Mouse (Mus musculus): ENCODE measurements around the gene Mon1b. TPM values are rescaled to one million over a fixed set of nuclear protein-coding genes. Genes with fewer than 3 reads are reported as not detected.

Mon1b gene
- polyA plus RNA-seq, 1 experiment, result 7.0 TPM

DNA sequence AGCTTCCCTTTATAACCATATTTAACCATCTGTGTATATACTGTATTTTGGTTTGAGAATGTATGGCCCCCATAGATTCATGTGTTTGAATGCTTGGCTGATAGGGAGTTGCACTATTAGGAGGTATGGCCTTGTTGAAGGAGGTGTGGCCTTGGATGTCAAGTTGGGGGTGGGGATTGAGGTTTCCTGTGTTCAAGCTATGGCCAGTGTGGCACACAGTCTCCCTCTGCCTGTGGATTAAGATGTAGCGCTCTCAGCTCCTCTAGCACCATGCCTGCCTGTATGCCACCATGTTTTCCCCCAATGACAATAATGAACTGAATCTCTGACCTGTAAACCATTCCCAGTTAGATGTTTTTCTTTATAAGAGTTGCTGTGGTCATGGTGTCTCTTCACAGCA, 24.7 kb downstream of the Mon1b start:
- no peaks in the 10 kb centered on the region for H3K4me1 ChIP-seq (ENCODE audit: control insufficient read depth, insufficient read depth, low read length)
- DNase-seq, result no peak
- WGBS, result 93% methylated on average over 1 of the region's 1 CpGs
- TF ChIP-seq POLR2A (IDR thresholded peaks at IDR 0.05; ENCODE audit: low read depth, low read length) (no peak), CTCF (conservative IDR thresholded peaks at IDR 0.05; ENCODE audit: insufficient read depth, insufficient read length, low read depth, low read length) (no peak)
- no peaks in the 10 kb centered on the region for H3K27me3 ChIP-seq (replicated peaks; ENCODE audit: control insufficient read depth, insufficient read depth, low read length)
- H3K27ac ChIP-seq (ENCODE audit: insufficient read depth, low read depth, low read length), result no peak overlapping the region
- H3K36me3 ChIP-seq (ENCODE audit: control insufficient read depth, insufficient read depth, low read length), result no peaks in the 10 kb centered on the region
- H3K4me3 ChIP-seq (ENCODE audit: insufficient read depth, low read depth, low read length), result no peak overlapping the region

DNA sequence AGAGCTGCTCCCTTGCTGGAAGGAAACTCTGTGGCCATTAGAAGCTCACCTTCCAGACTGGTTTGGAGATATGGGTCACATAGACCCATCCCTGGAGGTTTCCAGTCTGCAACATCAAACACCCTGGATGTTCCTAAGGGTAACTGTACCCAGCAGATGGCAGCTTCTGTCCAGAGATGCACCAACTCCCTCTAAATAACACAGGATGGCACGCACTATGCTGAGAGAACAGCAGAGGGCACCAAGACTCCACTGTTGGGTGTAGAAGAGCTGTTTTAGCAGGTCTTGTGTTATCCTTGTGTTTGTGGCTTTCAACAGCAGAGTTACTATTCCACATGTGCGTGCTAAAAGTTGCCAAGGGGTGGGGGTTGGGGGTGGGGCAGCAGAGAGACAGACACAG, 29.2 kb downstream of the Mon1b start:
- H3K27me3 ChIP-seq (replicated peaks; ENCODE audit: control insufficient read depth, insufficient read depth, low read length), result no peaks in the 10 kb centered on the region
- no peak overlapping the region for H3K4me3 ChIP-seq (ENCODE audit: insufficient read depth, low read depth, low read length)
- TF ChIP-seq CTCF (conservative IDR thresholded peaks at IDR 0.05; ENCODE audit: insufficient read depth, insufficient read length, low read depth, low read length) (peak; percentile 94), POLR2A (IDR thresholded peaks at IDR 0.05; ENCODE audit: low read depth, low read length) (no peak)
- no peaks in the 10 kb centered on the region for H3K4me1 ChIP-seq (ENCODE audit: control insufficient read depth, insufficient read depth, low read length)
- WGBS, result 6% methylated on average over 2 of the region's 2 CpGs
- H3K36me3 ChIP-seq (ENCODE audit: control insufficient read depth, insufficient read depth, low read length), result no peaks in the 10 kb centered on the region
- DNase-seq, result peak; percentile 83
- no peak overlapping the region for H3K27ac ChIP-seq (ENCODE audit: insufficient read depth, low read depth, low read length)

DNA sequence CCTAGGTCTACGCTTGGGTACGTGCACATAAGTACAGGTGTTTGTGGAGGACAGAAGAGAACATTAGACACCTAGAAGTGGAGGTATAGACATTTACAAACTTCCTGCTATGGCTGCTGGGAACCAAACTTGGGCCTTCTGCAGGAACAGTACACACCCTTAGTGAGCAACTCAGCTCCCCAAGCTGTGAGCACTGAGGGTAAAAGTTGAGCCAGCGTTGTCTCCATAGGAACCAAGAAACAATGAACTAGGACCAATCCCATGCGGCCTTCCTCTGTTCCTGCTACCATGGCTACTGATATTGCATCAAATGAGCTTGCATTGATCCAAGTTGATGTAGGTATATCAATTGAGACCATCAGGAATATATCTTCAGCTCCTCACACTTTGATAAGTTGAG, 29.6 kb downstream of the Mon1b start:
- no peak for TF ChIP-seq POLR2A (IDR thresholded peaks at IDR 0.05; ENCODE audit: low read depth, low read length)
- no peak for TF ChIP-seq CTCF (conservative IDR thresholded peaks at IDR 0.05; ENCODE audit: insufficient read depth, insufficient read length, low read depth, low read length)
- Histone ChIP-seq H3K36me3 (ENCODE audit: control insufficient read depth, insufficient read depth, low read length) (no peaks in the 10 kb centered on the region), H3K27ac (ENCODE audit: insufficient read depth, low read depth, low read length) (no peak overlapping the region), H3K27me3 (replicated peaks; ENCODE audit: control insufficient read depth, insufficient read depth, low read length) (no peaks in the 10 kb centered on the region), H3K4me3 (ENCODE audit: insufficient read depth, low read depth, low read length) (no peak overlapping the region), H3K4me1 (ENCODE audit: control insufficient read depth, insufficient read depth, low read length) (no peaks in the 10 kb centered on the region)
- 74% methylated on average over 4 of the region's 4 CpGs for WGBS
- no peak for DNase-seq

DNA sequence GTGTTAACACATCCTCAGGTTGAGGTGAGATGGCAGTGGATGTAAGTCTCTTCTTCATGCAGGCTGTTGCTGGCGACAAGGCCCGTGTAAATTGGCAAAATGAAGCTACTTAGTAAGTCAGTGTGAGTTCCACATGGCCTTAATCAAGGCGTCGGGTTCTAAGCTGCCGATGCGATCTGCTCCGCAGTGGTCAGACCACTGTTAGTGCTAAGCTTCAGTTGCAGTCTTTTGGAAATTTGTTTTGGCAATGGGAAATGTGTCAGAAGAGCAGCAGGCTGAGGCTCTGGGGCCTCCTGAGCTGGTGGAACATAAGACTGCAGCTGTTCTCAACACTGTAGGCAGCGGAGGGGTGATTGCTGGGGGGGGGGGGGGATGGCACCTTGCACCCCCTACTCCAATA, 30.6 kb downstream of the Mon1b start:
- no peak for TF ChIP-seq CTCF (conservative IDR thresholded peaks at IDR 0.05; ENCODE audit: insufficient read depth, insufficient read length, low read depth, low read length)
- TF ChIP-seq POLR2A (IDR thresholded peaks at IDR 0.05; ENCODE audit: low read depth, low read length), result no peak
- H3K4me3 ChIP-seq (ENCODE audit: insufficient read depth, low read depth, low read length), result no peak overlapping the region
- no peaks in the 10 kb centered on the region for H3K4me1 ChIP-seq (ENCODE audit: control insufficient read depth, insufficient read depth, low read length)
- H3K36me3 ChIP-seq (ENCODE audit: control insufficient read depth, insufficient read depth, low read length), result no peaks in the 10 kb centered on the region
- H3K27me3 ChIP-seq (replicated peaks; ENCODE audit: control insufficient read depth, insufficient read depth, low read length), result no peaks in the 10 kb centered on the region
- no peak overlapping the region for H3K27ac ChIP-seq (ENCODE audit: insufficient read depth, low read depth, low read length)
- no peak for DNase-seq
- WGBS, result 74% methylated on average over 8 of the region's 8 CpGs

DNA sequence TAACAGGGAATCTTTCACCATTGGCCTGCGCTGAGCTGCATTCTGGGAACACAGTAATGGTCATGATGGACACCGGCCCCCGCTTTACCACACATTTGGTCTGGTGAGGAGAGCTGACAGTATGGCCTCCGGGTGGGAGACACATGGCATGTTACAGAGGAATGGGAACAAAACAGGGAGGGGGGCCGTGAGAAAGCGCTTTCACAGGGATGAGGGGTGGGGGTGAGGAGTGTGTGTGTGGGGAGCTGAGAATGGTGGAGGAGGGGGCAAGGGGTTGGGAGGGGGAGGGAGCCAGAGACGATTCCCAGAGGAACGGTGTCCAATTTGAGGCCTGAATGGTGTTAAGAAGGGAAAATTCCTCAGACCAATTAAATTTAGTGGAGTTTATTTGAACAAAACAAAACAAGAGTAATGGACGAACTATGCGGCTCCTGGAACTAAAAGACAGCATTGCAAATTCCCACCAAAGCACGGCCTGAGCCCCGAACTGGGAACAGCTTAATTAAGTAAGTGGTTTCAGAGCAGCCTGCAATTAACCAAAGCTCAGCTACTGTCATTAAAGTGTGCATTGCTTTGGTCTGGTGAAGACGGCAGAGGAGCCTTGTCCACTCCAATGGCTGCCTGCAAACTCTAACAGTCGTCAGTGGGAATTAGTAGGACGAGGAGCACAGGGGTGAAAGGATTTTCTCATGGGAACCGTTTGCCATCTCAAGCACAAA, 31.5 kb downstream of the Mon1b start:
- H3K27me3 ChIP-seq (replicated peaks; ENCODE audit: control insufficient read depth, insufficient read depth, low read length), result no peaks in the 10 kb centered on the region
- DNase-seq, result no peak
- no peak overlapping the region for H3K4me3 ChIP-seq (ENCODE audit: insufficient read depth, low read depth, low read length)
- no peak for TF ChIP-seq POLR2A (IDR thresholded peaks at IDR 0.05; ENCODE audit: low read depth, low read length)
- TF ChIP-seq CTCF (conservative IDR thresholded peaks at IDR 0.05; ENCODE audit: insufficient read depth, insufficient read length, low read depth, low read length), result no peak
- 48% methylated on average over 16 of the region's 16 CpGs for WGBS
- H3K27ac ChIP-seq (ENCODE audit: insufficient read depth, low read depth, low read length), result no peak overlapping the region
- H3K36me3 ChIP-seq (ENCODE audit: control insufficient read depth, insufficient read depth, low read length), result no peaks in the 10 kb centered on the region
- no peaks in the 10 kb centered on the region for H3K4me1 ChIP-seq (ENCODE audit: control insufficient read depth, insufficient read depth, low read length)

DNA sequence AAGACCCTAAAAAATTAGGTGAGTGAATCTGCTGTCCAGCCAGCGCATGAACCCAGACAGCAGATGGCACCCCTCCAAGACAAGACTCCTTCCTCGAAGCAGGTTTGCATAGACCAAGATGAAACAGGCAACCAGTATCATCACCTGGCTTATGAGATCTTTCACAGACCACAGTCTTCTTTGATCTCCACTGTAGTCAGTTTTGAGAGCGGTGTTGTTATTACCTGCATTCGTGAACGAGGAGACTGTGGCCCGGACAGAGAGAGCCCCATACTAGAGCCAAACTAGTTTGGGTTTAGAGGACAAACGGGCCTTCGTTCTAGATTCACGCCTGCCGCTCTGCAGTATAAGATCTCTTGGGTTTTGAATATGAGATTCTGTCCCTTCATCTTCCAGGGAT, 34.5 kb downstream of the Mon1b start:
- TF ChIP-seq POLR2A (IDR thresholded peaks at IDR 0.05; ENCODE audit: low read depth, low read length), result no peak
- no peak for TF ChIP-seq CTCF (conservative IDR thresholded peaks at IDR 0.05; ENCODE audit: insufficient read depth, insufficient read length, low read depth, low read length)
- WGBS, result 93% methylated on average over 10 of the region's 10 CpGs
- no peaks in the 10 kb centered on the region for H3K4me1 ChIP-seq (ENCODE audit: control insufficient read depth, insufficient read depth, low read length)

DNA sequence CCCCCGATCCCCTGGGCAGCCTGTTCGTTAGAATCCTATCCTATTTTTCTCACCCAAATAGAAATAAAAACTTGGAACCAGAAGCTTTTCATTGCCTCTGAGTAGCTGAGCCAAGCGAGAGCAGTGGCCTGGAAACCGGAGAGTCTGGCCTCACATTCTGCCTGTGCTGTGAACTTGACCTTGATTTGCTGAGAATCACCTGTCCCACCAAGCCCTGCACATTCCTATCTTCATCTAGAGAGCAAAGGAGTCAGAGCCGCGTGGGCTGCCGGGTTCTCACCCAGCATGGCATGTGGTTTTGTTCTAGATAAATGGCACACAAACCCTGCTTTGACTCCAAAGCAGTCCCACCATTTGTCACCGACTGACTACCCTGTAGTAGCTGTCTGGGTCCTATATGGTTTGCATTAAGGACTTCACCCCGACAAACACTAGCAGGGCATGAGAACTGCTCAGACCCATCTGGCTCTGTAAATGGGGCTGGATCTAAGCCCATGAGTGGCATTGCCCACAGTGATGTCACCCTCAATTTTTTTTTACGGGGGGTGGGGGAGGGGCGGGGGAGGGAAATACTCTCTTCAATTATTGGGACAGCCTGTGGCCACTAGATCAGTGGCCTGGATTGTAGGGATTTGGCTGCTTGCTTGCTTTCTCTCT, 37.3 kb downstream of the Mon1b start:
- no peak overlapping the region for H3K4me3 ChIP-seq (ENCODE audit: insufficient read depth, low read depth, low read length)
- WGBS, result 57% methylated on average over 11 of the region's 11 CpGs
- H3K36me3 ChIP-seq (ENCODE audit: control insufficient read depth, insufficient read depth, low read length), result no peaks in the 10 kb centered on the region
- H3K27me3 ChIP-seq (replicated peaks; ENCODE audit: control insufficient read depth, insufficient read depth, low read length), result no peaks in the 10 kb centered on the region
- peak; percentile 11 for DNase-seq
- H3K4me1 ChIP-seq (ENCODE audit: control insufficient read depth, insufficient read depth, low read length), result no peaks in the 10 kb centered on the region
- no peak overlapping the region for H3K27ac ChIP-seq (ENCODE audit: insufficient read depth, low read depth, low read length)
- no peak for TF ChIP-seq POLR2A (IDR thresholded peaks at IDR 0.05; ENCODE audit: low read depth, low read length)
- TF ChIP-seq CTCF (conservative IDR thresholded peaks at IDR 0.05; ENCODE audit: insufficient read depth, insufficient read length, low read depth, low read length), result no peak

More for the DNA sequence above, 34.5 kb downstream of the Mon1b start:
- Histone ChIP-seq H3K27me3 (replicated peaks; ENCODE audit: control insufficient read depth, insufficient read depth, low read length) (no peaks in the 10 kb centered on the region), H3K27ac (ENCODE audit: insufficient read depth, low read depth, low read length) (no peak overlapping the region), H3K36me3 (ENCODE audit: control insufficient read depth, insufficient read depth, low read length) (no peaks in the 10 kb centered on the region), H3K4me3 (ENCODE audit: insufficient read depth, low read depth, low read length) (no peak overlapping the region)
- DNase-seq, result no peak
